Mouse (Mus musculus): ENCODE data around the gene 1810009A15Rik.

- TF ChIP-seq CTCF (IDR thresholded peaks at IDR 0.05; ENCODE audit: extremely low read depth, insufficient read depth, insufficient read length, insufficient replicate concordance) = no peak
- TF ChIP-seq POLR2A (IDR thresholded peaks at IDR 0.05; ENCODE audit: low read depth, low read length) = no peak
Measured at GRCm38 (mm10) chr19:8875031-8875430, 13.6 kb upstream of the 1810009A15Rik start.
